Mouse (Mus musculus) heart, postnatal 0 days (tissue): Measurements from ENCODE around the gene Asic2. TPM values are rescaled to one million over a fixed set of nuclear protein-coding genes. Genes with fewer than 3 reads are reported as not detected.

Experiments
- ATAC-seq: fragments of 200-750 bp; cut with Nextera tagmentation; 2 replicates; pipeline ENCODE4 v1.8.0; 2017; ENCODE audit warnings: low read depth, moderate number of reproducible peaks, moderate library complexity; ENCODE audit not compliant: insufficient read depth
- DNase-seq: peaks from one replicate; pipeline ENCODE4 v3.0.0-alpha.2; 2016; ENCODE audit warnings: low spot score
- H3K27ac ChIP-seq: fragments of 300-500 bp; sonication (generic); 2 replicates; pipeline ENCODE4 v1.5.1; 2014; ENCODE audit warnings: low read depth, mild to moderate bottlenecking
- H3K27me3 ChIP-seq: fragments of 300-500 bp; sonication (generic); 2 replicates; pipeline ENCODE4 v1.6.1; 2014; ENCODE audit warnings: low read length, mixed read lengths; ENCODE audit not compliant: control insufficient read depth, insufficient read depth
- H3K36me3 ChIP-seq: fragments of 300-500 bp; sonication (generic); replicated peaks from 2 replicates; pipeline ENCODE4 v1.6.1; 2014; ENCODE audit warnings: low read length, mixed read lengths; ENCODE audit not compliant: control insufficient read depth, insufficient read depth
- H3K4me1 ChIP-seq: fragments of 300-500 bp; sonication (generic); 2 replicates; pipeline ENCODE4 v1.6.1; 2014; ENCODE audit warnings: antibody characterized with exemption; ENCODE audit not compliant: control insufficient read depth, insufficient read depth
- H3K4me2 ChIP-seq: fragments of 300-500 bp; sonication (generic); 2 replicates; pipeline ENCODE4 v1.6.1; 2014; ENCODE audit warnings: low read depth, mild to moderate bottlenecking, low read length, moderate library complexity
- H3K4me3 ChIP-seq: fragments of 300-500 bp; sonication (generic); 2 replicates; pipeline ENCODE4 v1.5.1; 2014; ENCODE audit warnings: low read depth, low read length
- H3K9ac ChIP-seq: fragments of 300-500 bp; sonication (generic); replicated peaks from 2 replicates; pipeline ENCODE4 v1.6.1; 2014; ENCODE audit warnings: low read depth, low read length, mixed read lengths
- H3K9me3 ChIP-seq: fragments of 300-500 bp; sonication (generic); replicated peaks from 2 replicates; pipeline ENCODE4 v1.6.1; 2016; ENCODE audit warnings: low read length; ENCODE audit not compliant: control insufficient read depth
- CTCF ChIP-seq: IDR thresholded peaks from 2 replicates; pipeline ENCODE4 v1.5.1; 2016; ENCODE audit warnings: antibody characterized with exemption, control low read depth, low read depth
- EP300 ChIP-seq: IDR thresholded peaks from 2 replicates; pipeline ENCODE4 v1.6.1; 2016; ENCODE audit warnings: antibody characterized with exemption, low read depth
- WGBS: fragments of 180-500 bp; shearing (Covaris S2); extraction: QIAGEN DNeasy Blood & Tissue Kit; methylation state at CpG from one replicate; pipeline ENCODE4 v1.1.7; 2014; 5-methylcytosine and 5-hydroxymethylcytosine counted together
- polyA plus RNA-seq: library from polyadenylated mRNA; unstranded; fragments of >200 nt; fragmentation: Nextera tagmentation; extraction: Ambion mirVana; gene quantifications from 2 replicates; pipeline ENCODE4 v1.2.1, GENCODE M21; 2015
- total RNA-seq: library from RNA; depleted of rRNA; stranded (reverse); fragments of >200 nt; gene quantifications from 2 replicates; pipeline ENCODE4 v1.2.3, GENCODE M21; 2014; ENCODE audit warnings: low replicate concordance

Asic2 gene
- total and polyA plus RNA-seq, 2 experiments from 2014 or later, result not detected

DNA sequence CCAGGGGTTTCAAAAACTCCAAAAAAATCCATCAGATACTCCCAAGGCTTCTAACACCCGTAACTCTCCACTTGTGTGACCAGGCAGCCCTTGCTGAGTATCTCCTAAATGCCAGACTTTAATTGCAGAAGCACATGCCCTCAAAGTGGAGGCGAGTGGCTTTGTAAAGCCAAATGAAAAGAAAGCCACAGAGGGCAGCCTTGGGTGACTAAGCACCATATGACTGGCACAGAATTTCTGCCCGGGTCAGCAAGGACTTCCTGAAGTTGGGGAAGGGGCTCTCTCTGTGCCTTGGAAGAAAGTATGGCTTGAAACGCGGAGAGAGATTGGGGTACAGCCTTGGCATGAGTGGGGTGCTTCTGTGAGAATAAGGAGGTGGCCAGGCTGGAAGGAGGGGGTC is 28.8 kb upstream of the Asic2 start:
- ATAC-seq, result no peak
- 78% methylated on average over 5 of the region's 5 CpGs for WGBS

DNA sequence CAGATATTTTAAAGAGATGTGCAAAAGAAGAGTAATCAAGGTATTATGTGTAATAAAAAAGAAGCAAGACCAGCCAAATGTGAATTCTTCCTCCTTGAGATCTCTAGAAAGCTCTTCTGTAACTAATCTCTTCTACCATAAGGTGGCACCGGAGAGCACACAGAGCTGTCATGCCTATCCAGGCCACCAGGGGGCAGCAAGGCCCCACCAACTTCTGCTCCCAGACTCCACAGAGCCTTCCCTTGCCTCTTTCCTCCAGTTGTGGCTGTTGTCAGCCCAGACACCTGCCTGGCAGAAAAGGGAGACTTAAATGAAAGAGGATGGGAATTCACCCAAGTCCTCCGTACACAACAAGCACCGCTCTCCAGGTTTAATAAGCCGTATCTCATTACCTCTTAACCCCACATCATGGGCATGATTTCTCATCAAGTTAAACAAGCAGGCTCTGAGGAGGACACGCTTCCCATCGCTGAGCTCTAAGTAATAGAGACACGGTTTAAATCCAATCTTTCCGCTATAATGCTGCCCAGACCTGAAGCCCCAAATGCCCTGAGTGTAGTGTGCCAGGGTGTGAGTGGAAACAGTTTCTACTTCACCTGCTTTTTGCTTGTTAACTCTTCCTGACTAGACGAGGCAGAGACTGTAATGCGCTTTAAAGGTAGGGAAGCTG is 28.1 kb upstream of the Asic2 start:
- no peak overlapping the region for H3K9ac ChIP-seq
- no peak overlapping the region for H3K27ac ChIP-seq
- H3K9me3 ChIP-seq, result no peaks in the 10 kb centered on the region
- DNase-seq, result peak; percentile 72
- no peaks in the 10 kb centered on the region for H3K27me3 ChIP-seq
- H3K4me1 ChIP-seq, result no peaks in the 10 kb centered on the region
- 60% methylated on average over 10 of the region's 10 CpGs for WGBS
- H3K4me2 ChIP-seq, result no peak overlapping the region
- no peak overlapping the region for H3K4me3 ChIP-seq
- no peak for ATAC-seq
- H3K36me3 ChIP-seq, result no peaks in the 10 kb centered on the region
- TF ChIP-seq CTCF (peak; percentile 100), EP300 (no peak)

More for the DNA sequence above, 28.8 kb upstream of the Asic2 start:
- Histone ChIP-seq H3K27me3 (no peaks in the 10 kb centered on the region), H3K4me1 (no peaks in the 10 kb centered on the region), H3K36me3 (no peaks in the 10 kb centered on the region), H3K9ac (no peak overlapping the region), H3K27ac (no peak overlapping the region), H3K4me2 (no peak overlapping the region), H3K4me3 (no peak overlapping the region), H3K9me3 (no peaks in the 10 kb centered on the region)
- DNase-seq, result no peak
- TF ChIP-seq CTCF (no peak), EP300 (no peak)

DNA sequence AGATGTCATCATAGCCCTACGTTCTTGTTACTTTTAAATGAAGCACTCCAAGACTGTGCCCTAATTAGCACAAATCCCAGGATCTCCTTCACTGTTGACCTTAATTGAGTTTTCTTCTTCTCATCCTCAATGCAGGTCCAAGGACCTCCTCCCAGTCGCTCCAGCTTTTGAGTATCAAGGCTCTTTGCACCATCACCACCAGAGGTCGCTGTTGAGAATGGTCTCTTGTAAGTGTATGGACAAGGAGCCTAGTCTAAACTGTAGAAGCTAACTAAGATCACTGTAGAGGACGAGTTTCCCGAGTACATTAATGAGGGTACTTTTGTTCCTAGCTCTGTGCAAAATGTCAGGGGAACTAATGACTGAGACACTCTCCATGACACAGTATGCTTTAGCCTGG is 14.9 kb upstream of the Asic2 start:
- Histone ChIP-seq H3K4me2 (no peak overlapping the region), H3K4me1 (no peaks in the 10 kb centered on the region), H3K36me3 (no peaks in the 10 kb centered on the region), H3K4me3 (no peak overlapping the region), H3K9me3 (no peaks in the 10 kb centered on the region), H3K9ac (no peak overlapping the region), H3K27ac (no peak overlapping the region), H3K27me3 (0 out of 2 replicates have a peak, but pooled peaks cover 3% of the 10 kb centered on the region)
- DNase-seq, result peak; percentile 54
- no peak for ATAC-seq
- TF ChIP-seq EP300 (no peak), CTCF (peak; percentile 59)
- WGBS, result 34% methylated on average over 5 of the region's 5 CpGs

GRCm38 (mm10) chr11:81982191-81982590 is 13.9 kb upstream of the Asic2 start:
- DNase-seq (no peak), ATAC-seq (no peak)
- H3K27me3 ChIP-seq, result 0 out of 2 replicates have a peak, but pooled peaks cover 3% of the 10 kb centered on the region
- H3K9ac ChIP-seq, result no peak overlapping the region
- no peak overlapping the region for H3K27ac ChIP-seq
- no peak overlapping the region for H3K4me2 ChIP-seq
- H3K36me3 ChIP-seq, result no peaks in the 10 kb centered on the region
- TF ChIP-seq CTCF, result no peak
- TF ChIP-seq EP300, result no peak
- 51% methylated on average over 11 of the region's 11 CpGs for WGBS
- H3K4me3 ChIP-seq, result no peak overlapping the region
- H3K4me1 ChIP-seq, result no peaks in the 10 kb centered on the region
- H3K9me3 ChIP-seq, result no peaks in the 10 kb centered on the region

GRCm38 (mm10) chr11:81974577-81974976 is 6.3 kb upstream of the Asic2 start:
- no peak overlapping the region for H3K9ac ChIP-seq
- no peak for ATAC-seq
- 33% methylated on average over 5 of the region's 5 CpGs for WGBS
- TF ChIP-seq CTCF (peak; percentile 41), EP300 (no peak)
- no peak for DNase-seq
- no peaks in the 10 kb centered on the region for H3K4me1 ChIP-seq
- H3K27me3 ChIP-seq, result 0 out of 2 replicates have a peak, but pooled peaks cover 2% of the 10 kb centered on the region
- H3K4me3 ChIP-seq, result no peak overlapping the region
- H3K9me3 ChIP-seq, result no peaks in the 10 kb centered on the region
- no peaks in the 10 kb centered on the region for H3K36me3 ChIP-seq
- no peak overlapping the region for H3K4me2 ChIP-seq
- H3K27ac ChIP-seq, result no peak overlapping the region

- no peaks in the 10 kb centered on the region for H3K36me3 ChIP-seq
- WGBS, result 48% methylated on average over 5 of the region's 5 CpGs
- H3K27ac ChIP-seq, result no peak overlapping the region
- DNase-seq (no peak), ATAC-seq (no peak)
- H3K4me3 ChIP-seq, result no peak overlapping the region
- peaks cover 7% of the 10 kb centered on the region; the same call in 1 of the 2 replicates for H3K27me3 ChIP-seq
- H3K9ac ChIP-seq, result no peak overlapping the region
- H3K4me2 ChIP-seq, result no peak overlapping the region
- H3K9me3 ChIP-seq, result no peaks in the 10 kb centered on the region
- no peaks in the 10 kb centered on the region for H3K4me1 ChIP-seq
- TF ChIP-seq EP300, result no peak
- no peak for TF ChIP-seq CTCF
These were observed 5.4 kb upstream of the Asic2 start for GRCm38 (mm10) chr11:81973699-81974098.
